Mouse (Mus musculus) adrenal gland, adult 18-20 months (tissue): ENCODE measurements around the gene Inip. TPM values are rescaled to one million over a fixed set of nuclear protein-coding genes. Genes with fewer than 3 reads are reported as not detected.
"Not testable (repeated sequence)": the region's sequence is repeated elsewhere in the genome, so short reads cannot be mapped to it uniquely, and the experiment has no call there.

Source experiments
- DNase-seq, 2 experiments: peaks; one replicate each; pipeline ENCODE4 v3.0.0; 2021 to 2022; ENCODE audit warnings: low spot score in 2 of 2
- total RNA-seq, 2 experiments: library from RNA; stranded (reverse); gene quantifications; 1 replicate in 1 of 2; 2 replicates in 1 of 2; pipeline ENCODE4 v1.2.3; 2021

Gene Inip
- total RNA-seq, 2 experiments from 2014 or later, result 17.5 to 17.6 TPM

GRCm38 (mm10) chr4:59815121-59815810 is 13.9 kb upstream of the Inip start:
- DNase-seq, result no peak

GRCm38 (mm10) chr4:59814094-59814493 is 12.7 kb upstream of the Inip start:
- no peak for DNase-seq

GRCm38 (mm10) chr4:59808396-59808795 is 7.0 kb upstream of the Inip start:
- DNase-seq, result no peak

DNA sequence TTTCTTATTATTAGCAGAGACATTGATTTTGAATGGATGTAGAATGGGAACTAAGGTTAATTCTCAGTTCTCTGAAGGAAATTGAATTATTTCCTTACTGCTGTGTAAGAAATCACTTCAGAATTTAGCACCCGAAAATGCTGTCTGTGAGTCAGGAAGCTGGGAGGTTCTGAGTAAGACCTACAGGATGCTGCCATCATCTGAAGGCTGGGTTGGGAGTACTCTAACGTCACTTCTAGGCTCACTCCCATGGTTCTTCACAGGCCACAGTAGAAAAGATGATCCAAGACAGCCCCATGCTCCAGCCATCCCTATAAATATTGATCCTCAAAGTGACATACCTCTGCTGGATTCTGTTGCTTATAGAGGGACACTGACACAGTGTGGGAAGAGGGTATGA is 6.1 kb upstream of the Inip start:
- DNase-seq, result no peak

- no peak for DNase-seq
Measured at GRCm38 (mm10) chr4:59806879-59807195, 5.4 kb upstream of the Inip start.

GRCm38 (mm10) chr4:59805968-59806878 is 4.8 kb upstream of the Inip start:
- peak; percentile 26 to 30 for DNase-seq

GRCm38 (mm10) chr4:59805181-59805967 is 4.0 kb upstream of the Inip start, which contains the start of gene Snx30:
TSS of gene Snx30 (plus strand) at chr4:59805840.
- DNase-seq, result peak; percentile 91 to 92

- no peak for DNase-seq
Measured at GRCm38 (mm10) chr4:59804754-59805153, 3.4 kb upstream of the Inip start.

DNA sequence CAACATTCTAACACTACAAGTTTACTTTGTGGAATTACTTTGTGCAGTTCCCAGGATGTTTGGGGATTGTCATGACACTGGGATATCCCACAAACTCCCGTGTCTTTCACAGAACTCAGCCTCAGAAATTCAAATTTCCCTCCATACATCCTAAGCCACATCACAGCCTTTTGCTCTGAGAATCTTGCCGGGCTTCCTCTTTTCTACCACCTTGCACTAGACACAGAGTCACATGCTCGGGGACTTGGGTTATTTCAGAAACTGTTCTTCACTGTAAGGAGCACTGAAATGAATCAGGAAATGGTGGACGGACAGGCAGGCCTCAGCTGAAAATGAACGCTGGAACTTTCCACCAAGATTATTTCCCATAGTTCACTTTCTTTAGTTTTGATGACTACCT is 2.0 kb upstream of the Inip start:
- no peak for DNase-seq

DNA sequence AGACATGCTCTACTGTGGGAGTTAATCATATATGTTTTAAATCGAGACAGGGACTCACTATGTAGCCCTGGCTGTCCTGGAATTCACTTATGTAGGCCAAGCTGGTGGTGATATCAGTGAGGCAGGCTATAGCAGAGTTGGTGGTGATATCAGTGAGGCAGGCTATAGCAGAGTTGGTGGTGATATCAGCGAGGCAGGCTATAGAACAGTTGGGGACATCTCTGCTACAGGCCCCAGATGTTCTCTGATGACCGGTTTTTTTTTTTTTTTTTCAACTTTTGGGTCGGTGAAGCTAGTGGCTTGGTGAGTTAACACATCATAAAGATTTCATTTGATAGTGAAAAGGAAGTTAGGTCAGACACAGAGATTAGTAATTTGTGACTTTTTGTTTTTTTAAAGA is 1.4 kb upstream of the Inip start:
- no peak for DNase-seq

- DNase-seq, result no peak
Measured at GRCm38 (mm10) chr4:59802107-59802506, 718 bp upstream of the Inip start.

GRCm38 (mm10) chr4:59800181-59800580 is 1.2 kb downstream of the Inip start:
- no peak for DNase-seq

- DNase-seq, result no peak
Measured at GRCm38 (mm10) chr4:59795788-59796455, 5.5 kb downstream of the Inip start.

DNA sequence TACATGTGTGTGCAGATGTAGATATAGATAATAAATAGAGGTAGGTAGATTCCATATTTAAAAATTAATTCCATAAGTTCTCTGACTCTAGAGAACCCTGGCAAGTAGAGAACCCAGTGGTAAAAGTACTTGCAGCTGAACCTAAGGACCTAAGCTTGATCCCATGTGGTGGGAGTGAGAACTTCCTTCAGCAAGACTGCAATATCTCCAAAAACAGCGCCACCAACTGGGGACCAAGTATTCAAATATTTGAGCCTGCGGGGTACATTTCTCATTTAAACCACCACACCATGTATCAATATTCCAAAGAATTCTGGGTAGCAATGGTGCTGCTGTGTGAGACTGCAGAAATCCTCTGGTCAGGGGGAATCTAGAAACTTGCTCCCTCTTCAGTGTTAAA is 7.3 kb downstream of the Inip start:
- no peak for DNase-seq

- DNase-seq, result not testable (repeated sequence)
Measured at GRCm38 (mm10) chr4:59793626-59794025, 7.8 kb downstream of the Inip start.

DNA sequence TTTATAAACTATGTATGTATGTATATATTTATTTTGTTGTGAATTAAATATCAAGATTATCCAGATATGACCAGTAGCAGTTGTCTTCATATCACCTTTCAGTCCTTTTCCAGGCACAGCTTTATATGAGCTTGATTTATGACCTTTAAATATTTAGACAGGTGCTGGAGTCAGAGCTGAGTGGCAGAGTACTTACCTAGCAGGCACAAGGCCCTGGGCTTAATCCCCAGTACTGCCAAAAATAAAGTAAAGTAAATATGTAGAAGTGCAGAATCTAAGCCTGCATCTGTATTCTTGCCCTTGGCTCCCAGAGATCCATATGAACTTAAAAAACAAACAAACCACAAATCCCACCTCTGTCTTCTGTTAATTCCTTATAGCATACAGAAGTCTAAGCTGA is 12.4 kb downstream of the Inip start:
- DNase-seq, result no peak

DNA sequence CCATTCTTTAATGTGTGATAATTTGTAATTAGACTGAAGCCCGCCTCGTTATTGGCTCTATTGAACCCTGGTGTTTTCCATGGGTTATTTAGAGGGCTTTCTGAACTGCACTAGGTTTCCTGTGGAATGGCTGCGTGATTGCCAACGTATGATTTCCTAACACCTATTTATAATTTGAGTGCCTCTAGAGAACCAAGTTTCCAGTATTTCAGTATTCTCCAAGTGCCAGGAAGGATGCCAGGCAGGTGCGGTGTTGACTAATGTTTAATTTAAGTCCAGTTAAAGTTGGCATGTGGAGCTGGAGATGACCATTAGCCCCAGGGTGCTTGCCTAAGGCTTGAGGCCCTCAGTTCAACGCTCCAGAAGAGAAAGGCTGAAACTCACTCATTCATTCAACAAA is 14.3 kb downstream of the Inip start:
- no peak for DNase-seq

DNA sequence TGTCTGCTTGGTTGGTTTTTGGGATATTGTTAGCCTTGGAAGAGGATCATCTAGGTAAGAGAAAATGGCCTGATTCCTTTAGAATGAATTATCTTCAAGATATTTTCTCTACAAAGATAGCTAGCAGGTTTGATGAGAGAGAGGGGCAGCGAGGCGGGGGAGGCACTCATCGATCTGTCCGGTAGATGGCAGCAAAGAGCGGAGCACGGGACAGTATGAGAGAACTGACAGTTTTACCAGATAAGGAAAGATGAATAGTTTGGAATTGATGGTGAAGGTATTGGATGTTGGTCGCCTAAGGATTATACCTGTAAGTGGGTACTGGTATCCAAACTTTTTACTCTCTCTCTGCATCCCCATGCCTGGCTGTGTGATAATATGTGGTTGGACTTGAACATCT is 14.7 kb downstream of the Inip start:
- DNase-seq, result peak; percentile 80 to 86

DNA sequence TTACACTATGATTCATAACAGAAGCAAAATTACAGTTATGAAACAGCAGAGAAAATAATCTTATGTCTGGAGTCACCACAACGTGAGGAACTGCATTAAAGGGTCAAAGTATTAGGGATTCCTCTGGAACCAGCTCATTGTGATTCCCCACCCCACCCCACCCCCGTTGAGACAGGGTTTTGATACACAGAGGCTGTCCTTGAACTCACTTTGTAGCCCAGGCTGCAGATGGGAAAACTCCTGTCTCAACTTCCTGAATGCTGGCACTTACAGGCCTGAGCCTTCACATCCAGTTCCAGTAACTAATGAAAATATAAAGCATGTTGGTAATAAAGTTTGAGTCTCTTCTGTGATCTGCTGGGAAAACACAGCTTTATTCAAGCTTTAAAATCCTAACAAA is 16.0 kb downstream of the Inip start:
- DNase-seq, result no peak

DNA sequence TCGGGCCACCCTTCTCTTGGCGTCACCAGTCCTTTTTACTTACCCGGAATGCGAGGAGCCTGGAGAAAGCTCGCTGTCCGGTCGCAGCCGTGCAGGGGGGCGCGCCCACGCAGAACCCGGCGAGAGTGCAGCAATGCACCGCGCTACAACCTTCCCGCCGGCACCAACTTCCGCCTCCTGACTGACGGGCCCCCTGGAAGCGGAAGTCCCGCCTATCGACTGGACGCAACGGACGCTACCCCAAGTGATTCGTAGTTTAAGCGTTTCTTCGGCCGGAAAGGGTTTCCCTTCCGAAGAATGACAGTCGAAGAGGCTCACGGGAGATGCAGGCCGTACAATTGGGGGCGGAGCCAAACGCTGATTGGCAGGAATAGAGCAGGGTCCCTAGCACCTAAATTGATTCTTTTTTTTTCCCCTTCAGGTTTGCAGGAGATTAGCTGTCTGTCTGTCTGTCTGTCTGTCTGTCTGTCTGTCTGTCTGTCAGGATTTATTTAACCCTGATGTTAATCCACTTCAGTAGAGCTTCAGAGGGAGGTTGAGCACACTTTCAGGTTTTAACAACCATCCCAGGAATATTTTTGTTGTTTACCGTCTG is 17.6 kb downstream of the Inip start:
- peak; percentile 88 to 91 for DNase-seq
